Mouse (Mus musculus): ENCODE results near the gene Zfp541. TPM values are rescaled to one million over a fixed set of nuclear protein-coding genes. Genes with fewer than 3 reads are reported as not detected.

The Zfp541 gene
- total and polyA plus RNA-seq, 2 experiments, result 0.02 TPM; not detected in 1

- TF ChIP-seq CTCF (IDR thresholded peaks at IDR 0.05; ENCODE audit: low read depth, low read length) (no peak), POLR2A (IDR thresholded peaks at IDR 0.05; ENCODE audit: extremely low read depth, insufficient read depth, low read length) (no peak)
- Histone ChIP-seq H3K9ac (ENCODE audit: low read depth, low read length) (peak overlapping the region; percentile 1; the same call in 1 of the 2 replicates), H3K36me3 (ENCODE audit: control insufficient read depth, insufficient read depth, low read length) (no peaks in the 10 kb centered on the region), H3K4me1 (ENCODE audit: control insufficient read depth, insufficient read depth, low read length) (peaks cover 10% of the 10 kb centered on the region), H3K4me3 (ENCODE audit: insufficient read depth, low read depth, low read length) (0 out of 2 replicates have a peak overlapping the region, but pooled peaks have one; percentile 8), H3K79me2 (ENCODE audit: control insufficient read depth, insufficient read depth, low read length) (peaks cover 76% of the 10 kb centered on the region), H3K27me3 (ENCODE audit: control insufficient read depth, insufficient read depth, low read length) (no peaks in the 10 kb centered on the region), H3K27ac (replicated peaks; ENCODE audit: insufficient read depth, low read depth, low read length) (peak overlapping the region; percentile 57)
- no peak for DNase-seq (ENCODE audit: extremely low read depth, low read depth, low spot score)
- WGBS, result 58% methylated on average over 10 of the region's 10 CpGs
These were observed 18.5 kb upstream of the Zfp541 start for GRCm38 (mm10) chr7:16042850-16043775.

GRCm38 (mm10) chr7:16043861-16044435, 17.7 kb upstream of the Zfp541 start:
- no peaks in the 10 kb centered on the region for H3K36me3 ChIP-seq (ENCODE audit: control insufficient read depth, insufficient read depth, low read length)
- H3K4me1 ChIP-seq (ENCODE audit: control insufficient read depth, insufficient read depth, low read length), result peaks cover 10% of the 10 kb centered on the region
- peak overlapping the region; percentile 57 for H3K27ac ChIP-seq (replicated peaks; ENCODE audit: insufficient read depth, low read depth, low read length)
- 0 out of 2 replicates have a peak overlapping the region, but pooled peaks have one; percentile 8 for H3K4me3 ChIP-seq (ENCODE audit: insufficient read depth, low read depth, low read length)
- DNase-seq (ENCODE audit: extremely low read depth, low read depth, low spot score), result no peak
- 56% methylated on average over 3 of the region's 3 CpGs for WGBS
- H3K9ac ChIP-seq (ENCODE audit: low read depth, low read length), result peak overlapping the region; percentile 18; the same call in 1 of the 2 replicates
- peaks cover 68% of the 10 kb centered on the region for H3K79me2 ChIP-seq (ENCODE audit: control insufficient read depth, insufficient read depth, low read length)
- TF ChIP-seq POLR2A (IDR thresholded peaks at IDR 0.05; ENCODE audit: extremely low read depth, insufficient read depth, low read length) (no peak), CTCF (IDR thresholded peaks at IDR 0.05; ENCODE audit: low read depth, low read length) (no peak)
- H3K27me3 ChIP-seq (ENCODE audit: control insufficient read depth, insufficient read depth, low read length), result no peaks in the 10 kb centered on the region

GRCm38 (mm10) chr7:16044531-16044930, 17.1 kb upstream of the Zfp541 start:
- peaks cover 12% of the 10 kb centered on the region for H3K4me1 ChIP-seq (ENCODE audit: control insufficient read depth, insufficient read depth, low read length)
- 71% methylated on average over 5 of the region's 5 CpGs for WGBS

GRCm38 (mm10) chr7:16045538-16045937, 16.1 kb upstream of the Zfp541 start:
- Histone ChIP-seq H3K4me1 (ENCODE audit: control insufficient read depth, insufficient read depth, low read length) (peaks cover 18% of the 10 kb centered on the region), H3K9ac (ENCODE audit: low read depth, low read length) (no peak overlapping the region; the same call in 1 of the 2 replicates), H3K79me2 (ENCODE audit: control insufficient read depth, insufficient read depth, low read length) (peaks cover 54% of the 10 kb centered on the region), H3K36me3 (ENCODE audit: control insufficient read depth, insufficient read depth, low read length) (no peaks in the 10 kb centered on the region), H3K4me3 (ENCODE audit: insufficient read depth, low read depth, low read length) (no peak overlapping the region), H3K27me3 (ENCODE audit: control insufficient read depth, insufficient read depth, low read length) (no peaks in the 10 kb centered on the region), H3K27ac (replicated peaks; ENCODE audit: insufficient read depth, low read depth, low read length) (peak overlapping the region; percentile 95)
- DNase-seq (ENCODE audit: extremely low read depth, low read depth, low spot score), result no peak
- 45% methylated on average over 2 of the region's 2 CpGs for WGBS
- no peak for TF ChIP-seq POLR2A (IDR thresholded peaks at IDR 0.05; ENCODE audit: extremely low read depth, insufficient read depth, low read length)
- no peak for TF ChIP-seq CTCF (IDR thresholded peaks at IDR 0.05; ENCODE audit: low read depth, low read length)

More at GRCm38 (mm10) chr7:16044531-16044930, 17.1 kb upstream of the Zfp541 start:
- TF ChIP-seq POLR2A (IDR thresholded peaks at IDR 0.05; ENCODE audit: extremely low read depth, insufficient read depth, low read length) (no peak), CTCF (IDR thresholded peaks at IDR 0.05; ENCODE audit: low read depth, low read length) (no peak)
- H3K4me3 ChIP-seq (ENCODE audit: insufficient read depth, low read depth, low read length), result no peak overlapping the region
- H3K36me3 ChIP-seq (ENCODE audit: control insufficient read depth, insufficient read depth, low read length), result no peaks in the 10 kb centered on the region
- H3K27ac ChIP-seq (replicated peaks; ENCODE audit: insufficient read depth, low read depth, low read length), result peak overlapping the region; percentile 36; the same call in 1 of the 2 replicates
- no peak overlapping the region for H3K9ac ChIP-seq (ENCODE audit: low read depth, low read length)
- H3K79me2 ChIP-seq (ENCODE audit: control insufficient read depth, insufficient read depth, low read length), result peaks cover 62% of the 10 kb centered on the region
- no peak for DNase-seq (ENCODE audit: extremely low read depth, low read depth, low spot score)
- H3K27me3 ChIP-seq (ENCODE audit: control insufficient read depth, insufficient read depth, low read length), result no peaks in the 10 kb centered on the region

GRCm38 (mm10) chr7:16046101-16046480, 15.5 kb upstream of the Zfp541 start:
- WGBS, result 4% methylated on average over 7 of the region's 7 CpGs

More at GRCm38 (mm10) chr7:16046101-16046480, 15.5 kb upstream of the Zfp541 start:
- peak overlapping the region; percentile 95 for H3K27ac ChIP-seq (replicated peaks; ENCODE audit: insufficient read depth, low read depth, low read length)
- H3K9ac ChIP-seq (ENCODE audit: low read depth, low read length), result peak overlapping the region; percentile 90
- H3K4me1 ChIP-seq (ENCODE audit: control insufficient read depth, insufficient read depth, low read length), result peaks cover 18% of the 10 kb centered on the region
- H3K36me3 ChIP-seq (ENCODE audit: control insufficient read depth, insufficient read depth, low read length), result no peaks in the 10 kb centered on the region
- peak overlapping the region; percentile 79 for H3K4me3 ChIP-seq (ENCODE audit: insufficient read depth, low read depth, low read length)
- DNase-seq (ENCODE audit: extremely low read depth, low read depth, low spot score), result peak; percentile 30
- H3K27me3 ChIP-seq (ENCODE audit: control insufficient read depth, insufficient read depth, low read length), result no peaks in the 10 kb centered on the region
- TF ChIP-seq CTCF (IDR thresholded peaks at IDR 0.05; ENCODE audit: low read depth, low read length) (0 out of 2 replicates have a peak, but pooled peaks have one; percentile 0), POLR2A (IDR thresholded peaks at IDR 0.05; ENCODE audit: extremely low read depth, insufficient read depth, low read length) (0 out of 2 replicates have a peak, but pooled peaks have one; percentile 7)
- H3K79me2 ChIP-seq (ENCODE audit: control insufficient read depth, insufficient read depth, low read length), result peaks cover 52% of the 10 kb centered on the region
